Mouse (Mus musculus) limb, embryonic 12.5 days (tissue): ENCODE results near the gene Tmsb15b2. TPM values are rescaled to one million over a fixed set of nuclear protein-coding genes. Genes with fewer than 3 reads are reported as not detected.
"Not testable (repeated sequence)": the region's sequence is repeated elsewhere in the genome, so short reads cannot be mapped to it uniquely, and the experiment has no call there.

Experiments used
- ATAC-seq: fragments of 200-750 bp; cut with Nextera tagmentation; 2 replicates; pipeline ENCODE4 v1.8.0; 2017; ENCODE audit warnings: low read depth, moderate TSS enrichment; ENCODE audit not compliant: insufficient number of reproducible peaks, insufficient read depth, low FRiP score, low TSS enrichment
- H3K27ac ChIP-seq: fragments of 300-500 bp; sonication (generic); 2 replicates; pipeline ENCODE4 v1.5.1; 2016; ENCODE audit warnings: mild to moderate bottlenecking, moderate library complexity
- H3K27me3 ChIP-seq: fragments of 300-500 bp; sonication (generic); 2 replicates; pipeline ENCODE4 v1.6.1; 2016; ENCODE audit warnings: mild to moderate bottlenecking, moderate library complexity
- H3K36me3 ChIP-seq: fragments of 300-500 bp; sonication (generic); 2 replicates; pipeline ENCODE4 v1.6.1; 2016; ENCODE audit warnings: mild to moderate bottlenecking, moderate library complexity
- H3K4me1 ChIP-seq: fragments of 300-500 bp; sonication (generic); replicated peaks from 2 replicates; pipeline ENCODE4 v1.6.1; 2016
- H3K4me2 ChIP-seq: fragments of 300-500 bp; sonication (generic); 2 replicates; pipeline ENCODE4 v1.6.1; 2016; ENCODE audit warnings: mild to moderate bottlenecking, moderate library complexity
- H3K4me3 ChIP-seq: fragments of 300-500 bp; sonication (generic); replicated peaks from 2 replicates; pipeline ENCODE4 v1.5.1; 2016; ENCODE audit warnings: mild to moderate bottlenecking
- H3K9ac ChIP-seq: fragments of 300-500 bp; sonication (generic); replicated peaks from 2 replicates; pipeline ENCODE4 v1.6.1; 2016; ENCODE audit warnings: mild to moderate bottlenecking, moderate library complexity
- H3K9me3 ChIP-seq: fragments of 300-500 bp; sonication (generic); 2 replicates; pipeline ENCODE4 v1.6.1; 2016; ENCODE audit warnings: mild to moderate bottlenecking, moderate library complexity
- WGBS: fragments of 180-500 bp; shearing (Covaris S2); methylation state at CpG from one replicate; pipeline ENCODE4 v1.1.7; 2016; 5-methylcytosine and 5-hydroxymethylcytosine counted together
- polyA plus RNA-seq: library from polyadenylated mRNA; unstranded; fragments of >200 nt; fragmentation: Nextera tagmentation; extraction: Ambion mirVana; gene quantifications from 2 replicates; pipeline ENCODE4 v1.2.1, GENCODE M21; 2016

Tmsb15b2 gene
- polyA plus RNA-seq, 1 experiment from 2014 or later = 96.7 TPM

GRCm38 (mm10) chrX:136976424-136977084, 1.3 kb upstream of the Tmsb15b2 start, which contains the start of the genes Tmsb15l and Tmsb15b1:
Gene Tmsb15l (minus strand): TSS chrX:136976869.
Gene Tmsb15b1 (minus strand): TSS chrX:136976874.
- H3K4me1 ChIP-seq = no peaks in the 10 kb centered on the region
- peak within 1 kb of the TSS; percentile 58 for H3K9ac ChIP-seq
- no peaks in the 10 kb centered on the region for H3K27me3 ChIP-seq
- ATAC-seq = peak; percentile 100
- no peaks in the 10 kb centered on the region for H3K9me3 ChIP-seq
- H3K27ac ChIP-seq = no peak within 1 kb of the TSS
- H3K4me2 ChIP-seq = peak within 1 kb of the TSS; percentile 55
- WGBS = 34% methylated on average over 15 of the region's 15 CpGs
- H3K36me3 ChIP-seq = no peaks in the 10 kb centered on the region
- H3K4me3 ChIP-seq = peak within 1 kb of the TSS; percentile 44

- Histone ChIP-seq H3K4me3 (no peak overlapping the region), H3K27ac (no peak overlapping the region), H3K9ac (no peak overlapping the region), H3K9me3 (no peaks in the 10 kb centered on the region), H3K4me2 (no peak overlapping the region), H3K27me3 (no peaks in the 10 kb centered on the region), H3K4me1 (no peaks in the 10 kb centered on the region), H3K36me3 (no peaks in the 10 kb centered on the region)
- ATAC-seq = no peak
- 30% methylated on average over 2 of the region's 2 CpGs for WGBS
These were observed 15.6 kb downstream of the Tmsb15b2 start for GRCm38 (mm10) chrX:136959688-136960087.

GRCm38 (mm10) chrX:136958300-136958699, 17.0 kb downstream of the Tmsb15b2 start:
- H3K4me1 ChIP-seq, H3K9me3 ChIP-seq, H3K27me3 ChIP-seq, H3K9ac ChIP-seq, ATAC-seq, H3K27ac ChIP-seq, H3K36me3 ChIP-seq: not testable (repeated sequence)
- 54% methylated on average over 5 of the region's 5 CpGs for WGBS
- peak overlapping the region; percentile 38; the same call in 1 of the 2 replicates for H3K4me3 ChIP-seq
- H3K4me2 ChIP-seq = peak overlapping the region; percentile 48

GRCm38 (mm10) chrX:136957583-136958279, 17.6 kb downstream of the Tmsb15b2 start:
- H3K36me3 ChIP-seq, H3K9ac ChIP-seq, H3K9me3 ChIP-seq, H3K27me3 ChIP-seq, H3K27ac ChIP-seq, H3K4me1 ChIP-seq: not testable (repeated sequence)
- peak; percentile 98 for ATAC-seq
- WGBS = 30% methylated on average over 13 of the region's 13 CpGs
- peak overlapping the region; percentile 38 for H3K4me3 ChIP-seq
- peak overlapping the region; percentile 48 for H3K4me2 ChIP-seq

GRCm38 (mm10) chrX:136937985-136938384, 37.3 kb downstream of the Tmsb15b2 start:
- 29% methylated on average over 3 of the region's 3 CpGs for WGBS
- H3K4me1 ChIP-seq = no peaks in the 10 kb centered on the region
- no peaks in the 10 kb centered on the region for H3K36me3 ChIP-seq
- no peak overlapping the region for H3K9ac ChIP-seq
- no peak overlapping the region for H3K4me2 ChIP-seq
- H3K4me3 ChIP-seq = no peak overlapping the region
- H3K27me3 ChIP-seq = no peaks in the 10 kb centered on the region
- no peak for ATAC-seq
- H3K27ac ChIP-seq = no peak overlapping the region
- no peaks in the 10 kb centered on the region for H3K9me3 ChIP-seq

GRCm38 (mm10) chrX:136927031-136927430, 48.3 kb downstream of the Tmsb15b2 start, which contains the start of gene H2bfm:
Gene H2bfm (plus strand): TSS chrX:136927325.
- peaks cover 3% of the 10 kb centered on the region; the same call in 1 of the 2 replicates for H3K9me3 ChIP-seq
- no peak for ATAC-seq
- no peaks in the 10 kb centered on the region for H3K36me3 ChIP-seq
- no peak within 1 kb of the TSS for H3K9ac ChIP-seq
- H3K27me3 ChIP-seq = no peaks in the 10 kb centered on the region
- H3K4me3 ChIP-seq = no peak within 1 kb of the TSS
- H3K27ac ChIP-seq = no peak within 1 kb of the TSS
- H3K4me2 ChIP-seq = no peak within 1 kb of the TSS
- 92% methylated on average over 14 of the region's 14 CpGs for WGBS
- H3K4me1 ChIP-seq = no peaks in the 10 kb centered on the region

GRCm38 (mm10) chrX:136925863-136926262, 49.4 kb downstream of the Tmsb15b2 start:
- Histone ChIP-seq H3K27me3 (no peaks in the 10 kb centered on the region), H3K9ac (no peak overlapping the region), H3K36me3 (no peaks in the 10 kb centered on the region), H3K27ac (no peak overlapping the region), H3K4me2 (no peak overlapping the region), H3K4me3 (no peak overlapping the region), H3K4me1 (no peaks in the 10 kb centered on the region), H3K9me3 (peaks cover 3% of the 10 kb centered on the region; the same call in 1 of the 2 replicates)
- ATAC-seq = no peak

Other genes with a start within 250 kb of the Tmsb15b2 start
- 576 and 582 TPM in 2 replicates for gene Morf4l2, start 231.8 kb downstream of the Tmsb15b2 start, polyA plus RNA-seq
- 0.18 TPM in 1 of 2 replicates, not detected in the other for gene Glra4, start 195.4 kb downstream of the Tmsb15b2 start, polyA plus RNA-seq
- gene Plp1, start 152.8 kb downstream of the Tmsb15b2 start, polyA plus RNA-seq = 5.4 and 5.5 TPM in 2 replicates
- 0.35 and 0.39 TPM in 2 replicates for gene Rab9b, start 106.7 kb downstream of the Tmsb15b2 start, polyA plus RNA-seq
- not detected in 2 replicates for gene H2bfm, start 48.2 kb downstream of the Tmsb15b2 start, polyA plus RNA-seq
- 6.9 and 9.4 TPM in 2 replicates for gene Tmsb15l, start 1.4 kb upstream of the Tmsb15b2 start, polyA plus RNA-seq
- gene Tmsb15b1, start 1.4 kb upstream of the Tmsb15b2 start, polyA plus RNA-seq = 36.9 and 38.8 TPM in 2 replicates
- gene Zcchc18, start 17.7 kb upstream of the Tmsb15b2 start, polyA plus RNA-seq = 42.2 and 46.5 TPM in 2 replicates
- 11.2 and 15.4 TPM in 2 replicates for gene Slc25a53, start 62.8 kb upstream of the Tmsb15b2 start, polyA plus RNA-seq
- gene Fam199x, start 74.1 kb upstream of the Tmsb15b2 start, polyA plus RNA-seq = 15.0 and 15.6 TPM in 2 replicates
- gene Esx1, start 146.6 kb upstream of the Tmsb15b2 start, polyA plus RNA-seq = not detected in 2 replicates